Mouse (Mus musculus) limb, embryonic 14.5 days (tissue): ENCODE results near the gene Smg9. TPM values are rescaled to one million over a fixed set of nuclear protein-coding genes. Genes with fewer than 3 reads are reported as not detected.
A peak's percentile ranks its signal among the peaks of the same experiment; 100 is the strongest.

Experiments used
- ATAC-seq: fragments of 200-750 bp; cut with Nextera tagmentation; 2 replicates; pipeline ENCODE4 v1.8.0; 2017; ENCODE audit warnings: low read depth, moderate number of reproducible peaks, moderate TSS enrichment; ENCODE audit not compliant: low FRiP score
- DNase-seq: peaks from one replicate; pipeline ENCODE4 v3.0.0-alpha.2; 2015; ENCODE audit warnings: low spot score
- H3K27ac ChIP-seq: fragments of 300-500 bp; sonication (generic); replicated peaks from 2 replicates; pipeline ENCODE4 v1.5.1; 2014; ENCODE audit warnings: low read depth, mild to moderate bottlenecking, low read length, moderate library complexity, mixed read lengths
- H3K27me3 ChIP-seq: fragments of 300-500 bp; sonication (generic); 2 replicates; pipeline ENCODE4 v1.6.1; 2014; ENCODE audit warnings: low read length, mixed read lengths; ENCODE audit not compliant: control insufficient read depth, insufficient read depth
- H3K36me3 ChIP-seq: fragments of 300-500 bp; sonication (generic); 2 replicates; pipeline ENCODE4 v1.6.1; 2014; ENCODE audit warnings: mild to moderate bottlenecking, low read length, moderate library complexity, mixed read lengths; ENCODE audit not compliant: control insufficient read depth, insufficient read depth
- H3K4me1 ChIP-seq: fragments of 300-500 bp; sonication (generic); 2 replicates; pipeline ENCODE4 v1.6.1; 2014; ENCODE audit warnings: antibody characterized with exemption, low read length, mixed read lengths; ENCODE audit not compliant: control insufficient read depth, insufficient read depth
- H3K4me2 ChIP-seq: fragments of 300-500 bp; sonication (generic); replicated peaks from 2 replicates; pipeline ENCODE4 v1.6.1; 2014; ENCODE audit warnings: low read depth, mild to moderate bottlenecking, low read length, moderate library complexity; ENCODE audit not compliant: severe bottlenecking
- H3K4me3 ChIP-seq: fragments of 300-500 bp; sonication (generic); replicated peaks from 2 replicates; pipeline ENCODE4 v1.5.1; 2014; ENCODE audit warnings: low read length
- H3K9ac ChIP-seq: fragments of 300-500 bp; sonication (generic); 2 replicates; pipeline ENCODE4 v1.6.1; 2014; ENCODE audit warnings: mild to moderate bottlenecking, low read depth, low read length, moderate library complexity; ENCODE audit not compliant: severe bottlenecking
- H3K9me3 ChIP-seq: fragments of 300-500 bp; sonication (generic); 2 replicates; pipeline ENCODE4 v1.6.1; 2016; ENCODE audit warnings: low read length; ENCODE audit not compliant: control insufficient read depth
- POLR2A ChIP-seq: fragments of 200-500 bp; IDR thresholded peaks from 2 replicates; pipeline ENCODE4 v1.8.0; 2012; ENCODE audit warnings: inconsistent platforms, mild to moderate bottlenecking, moderate library complexity, borderline replicate concordance; ENCODE audit not compliant: insufficient read depth, insufficient read length; ENCODE audit errors: extremely low read depth
- WGBS: fragments of 180-500 bp; shearing (Covaris S2); extraction: QIAGEN DNeasy Blood & Tissue Kit; methylation state at CpG from one replicate; pipeline ENCODE4 v1.1.7; 2014; 5-methylcytosine and 5-hydroxymethylcytosine counted together
- polyA plus RNA-seq, 2 experiments: library from polyadenylated mRNA; depleted of rRNA in 1 of 2; stranded (reverse) in 1 of 2; unstranded in 1 of 2; fragments of >200 nt; fragmentation: Nextera tagmentation in 1 of 2; extraction: Ambion mirVana in 1 of 2; gene quantifications; 2 replicates each; pipeline versions ENCODE4 v1.2.1 to v1.2.3; 2012 to 2014

Gene Smg9
- polyA plus RNA-seq, 2 experiments = 23.2 to 44.3 TPM

DNA sequence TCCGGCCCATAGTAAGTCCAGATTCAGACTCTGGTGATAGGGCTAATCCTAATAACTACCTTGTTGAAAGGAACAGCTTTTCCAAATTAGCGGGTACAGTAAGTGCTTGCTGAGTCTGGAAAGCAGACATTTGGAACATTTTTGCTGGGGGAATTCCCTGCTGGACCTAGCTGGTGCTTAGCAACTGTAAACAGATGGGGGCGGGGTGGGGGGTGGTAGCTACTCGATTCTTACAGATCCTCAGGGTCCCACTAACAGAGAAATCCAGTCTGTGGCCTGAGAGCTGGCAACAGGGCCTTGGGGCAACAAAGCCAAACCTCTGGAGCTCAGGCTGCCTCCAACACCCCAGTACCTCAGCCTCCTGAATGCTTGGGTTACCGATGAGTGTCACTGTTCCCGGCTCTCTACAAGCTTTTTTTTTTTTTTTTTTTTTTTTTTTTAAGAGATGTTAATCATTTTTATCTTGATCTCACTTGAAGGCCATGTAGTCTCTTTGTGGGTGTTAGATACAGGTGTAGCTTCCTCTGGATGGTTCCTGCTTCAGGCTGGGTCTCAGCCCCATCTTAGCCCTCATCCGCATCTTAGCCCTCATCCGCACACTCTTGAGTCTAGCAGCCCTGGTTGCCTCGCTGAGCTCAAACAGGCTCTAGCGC lies 21.2 kb upstream of the Smg9 start:
- Histone ChIP-seq H3K4me3 (no peak overlapping the region), H3K27ac (no peak overlapping the region), H3K36me3 (no peaks in the 10 kb centered on the region), H3K4me2 (peak overlapping the region; percentile 51; the same call in 1 of the 2 replicates), H3K4me1 (peaks cover 32% of the 10 kb centered on the region), H3K27me3 (no peaks in the 10 kb centered on the region), H3K9me3 (no peaks in the 10 kb centered on the region), H3K9ac (no peak overlapping the region)
- whole genome bisulfite sequencing = 38% methylated on average over 10 of the region's 10 CpGs
- no peak for ATAC-seq
- TF ChIP-seq POLR2A = no peak
- peak; percentile 71 for DNase-seq

DNA sequence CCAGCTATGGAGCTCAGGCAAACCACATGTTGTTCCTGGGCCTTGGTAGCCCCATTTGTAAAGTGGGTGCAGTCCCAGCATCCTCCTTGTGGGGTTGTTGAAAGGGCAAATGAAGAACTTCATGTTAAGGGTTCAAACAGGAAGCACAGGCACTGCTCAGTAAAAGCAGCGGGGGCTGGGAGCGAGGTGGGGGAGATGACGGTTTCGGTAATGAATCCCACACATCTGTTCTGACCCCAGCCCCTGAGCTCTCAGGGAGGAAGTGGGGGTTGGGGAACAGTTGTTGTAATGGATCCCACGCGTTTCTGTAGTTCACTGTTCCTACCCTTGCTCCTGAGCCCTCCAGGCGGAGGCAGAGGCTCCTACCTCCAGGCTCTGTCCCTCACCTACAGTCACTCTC lies 19.5 kb upstream of the Smg9 start:
- Histone ChIP-seq H3K4me1 (peaks cover 23% of the 10 kb centered on the region), H3K27ac (no peak overlapping the region)

DNA sequence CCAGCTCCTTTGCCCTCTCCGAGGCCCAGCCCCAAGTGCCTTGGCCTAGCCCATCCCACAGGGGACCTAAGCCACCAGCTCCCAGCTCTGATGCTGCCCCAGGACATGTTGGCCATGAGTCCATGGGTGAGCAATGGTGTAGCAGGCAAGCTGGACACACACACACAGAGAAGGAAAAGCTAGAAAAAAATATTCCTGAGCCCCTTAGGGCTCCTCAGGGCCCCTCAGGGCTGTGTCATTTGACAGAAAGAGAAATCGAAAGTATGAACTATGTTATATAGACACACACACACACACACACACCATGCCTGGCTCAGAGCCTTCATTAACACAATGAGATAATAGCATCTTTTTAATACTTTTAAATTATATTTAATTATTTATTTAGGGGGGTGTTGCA lies 19.0 kb upstream of the Smg9 start:
- H3K4me1 ChIP-seq = peaks cover 23% of the 10 kb centered on the region
- WGBS = 36% methylated on average over 2 of the region's 2 CpGs
- H3K4me3 ChIP-seq = no peak overlapping the region
- no peak overlapping the region for H3K9ac ChIP-seq
- no peak for TF ChIP-seq POLR2A
- no peak for DNase-seq
- H3K4me2 ChIP-seq = no peak overlapping the region
- H3K36me3 ChIP-seq = no peaks in the 10 kb centered on the region
- H3K9me3 ChIP-seq = no peaks in the 10 kb centered on the region
- no peak for ATAC-seq
- H3K27me3 ChIP-seq = no peaks in the 10 kb centered on the region
- 0 out of 2 replicates have a peak overlapping the region, but pooled peaks have one; percentile 28 for H3K27ac ChIP-seq

More for the DNA sequence above, 19.5 kb upstream of the Smg9 start:
- no peak for TF ChIP-seq POLR2A
- ATAC-seq (peak; percentile 58; the same call in 1 of the 2 replicates), DNase-seq (peak; percentile 47)
- H3K9me3 ChIP-seq = no peaks in the 10 kb centered on the region
- H3K9ac ChIP-seq = no peak overlapping the region
- H3K4me2 ChIP-seq = no peak overlapping the region
- H3K36me3 ChIP-seq = no peaks in the 10 kb centered on the region
- no peak overlapping the region for H3K4me3 ChIP-seq
- 6% methylated on average over 6 of the region's 7 CpGs for WGBS
- H3K27me3 ChIP-seq = no peaks in the 10 kb centered on the region

DNA sequence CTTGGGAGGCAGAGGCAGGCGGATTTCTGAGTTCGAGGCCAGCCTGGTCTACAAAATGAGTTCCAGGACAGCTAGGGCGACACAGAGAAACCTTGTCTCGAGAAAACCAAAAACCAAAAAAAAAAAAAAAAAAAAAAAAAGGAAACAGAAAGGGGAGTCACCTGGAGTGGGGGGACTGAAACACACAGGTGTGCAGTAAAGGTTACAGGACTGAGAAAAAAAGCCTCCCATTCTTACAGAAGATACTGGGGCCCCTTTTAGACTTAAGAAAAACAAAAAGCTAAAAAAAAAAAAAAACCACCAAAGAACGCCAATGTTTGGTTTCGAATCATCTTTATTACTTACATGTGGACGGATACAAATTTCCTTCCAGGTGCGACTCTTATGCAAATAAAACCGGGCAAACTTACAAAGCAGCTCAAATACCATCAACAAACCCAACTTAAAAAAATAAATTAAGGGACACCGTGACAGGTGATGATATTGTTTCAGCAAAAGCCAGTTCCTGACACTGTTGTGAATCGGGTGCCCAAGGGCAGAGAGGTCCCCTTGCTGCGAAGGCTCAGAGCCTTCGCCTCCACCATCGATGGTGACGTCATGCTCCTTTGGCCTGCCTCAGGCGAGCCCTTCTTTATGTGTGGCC lies 16.6 kb upstream of the Smg9 start:
- no peak for TF ChIP-seq POLR2A
- Histone ChIP-seq H3K4me1 (peaks cover 15% of the 10 kb centered on the region), H3K27ac (no peak overlapping the region), H3K4me3 (no peak overlapping the region), H3K4me2 (no peak overlapping the region), H3K27me3 (no peaks in the 10 kb centered on the region), H3K9me3 (no peaks in the 10 kb centered on the region), H3K36me3 (no peaks in the 10 kb centered on the region), H3K9ac (no peak overlapping the region)
- 71% methylated on average over 16 of the region's 16 CpGs for WGBS
- no peak for ATAC-seq
- DNase-seq = no peak

DNA sequence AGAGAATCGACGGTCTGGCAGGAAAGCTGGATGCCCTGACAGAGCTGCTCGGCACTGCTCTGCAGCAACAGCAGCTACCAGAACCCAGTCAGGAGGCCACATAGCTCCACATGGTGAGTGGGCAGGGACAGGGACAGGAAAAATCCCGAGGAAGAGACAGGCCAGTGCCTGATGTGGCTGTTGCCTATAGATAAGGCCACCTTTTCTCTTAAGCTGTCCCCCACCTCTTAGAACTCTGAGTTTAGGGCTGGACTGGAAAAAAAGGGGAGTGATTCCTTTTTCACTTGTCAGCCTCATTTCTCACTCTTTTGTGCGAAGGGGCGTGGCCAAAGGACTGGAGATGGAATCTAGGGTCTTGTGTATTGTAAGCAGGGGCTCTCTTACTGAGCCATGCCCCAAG lies 15.3 kb upstream of the Smg9 start:
- 67% methylated on average over 6 of the region's 6 CpGs for WGBS
- no peaks in the 10 kb centered on the region for H3K36me3 ChIP-seq
- no peak for DNase-seq
- no peaks in the 10 kb centered on the region for H3K27me3 ChIP-seq
- no peak for TF ChIP-seq POLR2A
- H3K9ac ChIP-seq = no peak overlapping the region
- ATAC-seq = no peak
- peaks cover 6% of the 10 kb centered on the region for H3K4me1 ChIP-seq
- no peak overlapping the region for H3K4me2 ChIP-seq
- no peak overlapping the region for H3K4me3 ChIP-seq
- H3K9me3 ChIP-seq = no peaks in the 10 kb centered on the region
- no peak overlapping the region for H3K27ac ChIP-seq
